Mouse (Mus musculus): Measurements from ENCODE around the gene Sh3rf1. TPM values are rescaled to one million over a fixed set of nuclear protein-coding genes. Genes with fewer than 3 reads are reported as not detected.

Sh3rf1 gene
- polyA plus RNA-seq, 1 experiment = 5.5 TPM

DNA sequence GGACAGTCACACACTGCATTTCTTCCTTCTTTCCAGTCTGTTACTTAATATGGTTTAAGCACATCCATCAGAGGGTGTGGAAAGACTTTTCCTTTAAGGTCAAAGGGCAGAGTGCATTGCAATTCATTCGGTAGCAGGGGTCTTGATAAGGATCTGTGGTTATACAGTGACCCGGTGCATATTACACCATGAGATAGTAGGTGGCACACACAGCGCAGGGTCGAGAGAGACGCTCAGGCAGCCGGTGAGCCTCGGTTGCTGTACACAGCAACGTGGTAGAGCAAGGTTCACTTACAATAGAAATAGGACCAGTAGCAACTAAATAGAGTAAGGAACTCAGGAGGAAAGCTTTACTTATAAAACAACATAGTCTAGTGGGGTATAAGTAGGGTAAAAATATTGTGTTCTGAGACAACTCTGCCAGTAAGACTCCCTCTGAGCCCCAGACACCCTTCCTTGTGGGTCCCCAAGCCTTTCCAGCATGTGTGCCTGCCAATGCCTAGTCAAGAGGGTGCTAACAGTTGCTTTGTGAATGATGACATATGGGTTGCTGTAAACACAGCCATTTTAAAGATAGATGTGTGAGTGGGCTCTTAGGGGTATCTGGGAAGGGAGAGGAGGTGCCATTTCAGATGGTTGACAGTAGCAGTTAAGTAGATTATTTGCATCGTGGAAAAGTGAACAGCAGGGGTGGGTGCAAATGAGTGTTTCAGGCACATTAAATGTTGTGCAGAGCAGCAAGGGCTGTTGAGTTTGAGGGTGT is 13.0 kb downstream of the Sh3rf1 start:
- no peaks in the 10 kb centered on the region for H3K27me3 ChIP-seq (ENCODE audit: control insufficient read depth, insufficient read depth, low read length)
- DNase-seq = no peak
- no peak overlapping the region for H3K4me3 ChIP-seq (replicated peaks; ENCODE audit: insufficient read depth, low read depth, low read length)
- WGBS = 77% methylated on average over 9 of the region's 9 CpGs
- H3K4me1 ChIP-seq (ENCODE audit: control insufficient read depth, insufficient read depth, low read length) = no peaks in the 10 kb centered on the region
- no peak for TF ChIP-seq POLR2A (IDR thresholded peaks at IDR 0.05; ENCODE audit: borderline replicate concordance, insufficient read depth, low read length)
- TF ChIP-seq CTCF (IDR thresholded peaks at IDR 0.05; ENCODE audit: borderline replicate concordance, insufficient read depth, low read depth, low read length) = no peak
- H3K27ac ChIP-seq (ENCODE audit: insufficient read depth, low read length) = no peak overlapping the region

DNA sequence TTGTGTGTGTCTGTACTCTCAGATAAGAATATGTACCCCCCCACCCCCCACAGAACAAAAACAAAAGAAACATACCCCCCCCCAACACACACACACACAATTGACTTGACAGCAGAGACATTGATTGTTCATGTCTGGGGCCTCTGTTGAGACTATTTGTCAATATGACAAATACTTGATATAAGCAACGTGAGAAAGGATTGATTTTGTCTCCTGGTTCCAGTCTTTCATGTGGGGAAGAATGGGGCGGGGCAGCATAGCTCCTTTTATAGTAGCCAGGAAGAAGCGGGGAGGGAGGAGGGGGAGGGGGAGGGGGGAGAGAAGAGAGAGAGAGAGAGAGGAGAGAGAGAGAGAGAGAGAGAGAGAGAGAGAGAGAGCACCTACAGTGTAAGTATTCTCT is 15.9 kb downstream of the Sh3rf1 start:
- H3K27me3 ChIP-seq (ENCODE audit: control insufficient read depth, insufficient read depth, low read length) = no peaks in the 10 kb centered on the region
- H3K4me3 ChIP-seq (replicated peaks; ENCODE audit: insufficient read depth, low read depth, low read length) = no peak overlapping the region
- DNase-seq = no peak
- no peaks in the 10 kb centered on the region for H3K4me1 ChIP-seq (ENCODE audit: control insufficient read depth, insufficient read depth, low read length)
- no peak overlapping the region for H3K27ac ChIP-seq (ENCODE audit: insufficient read depth, low read length)
- TF ChIP-seq POLR2A (IDR thresholded peaks at IDR 0.05; ENCODE audit: borderline replicate concordance, insufficient read depth, low read length) (no peak), CTCF (IDR thresholded peaks at IDR 0.05; ENCODE audit: borderline replicate concordance, insufficient read depth, low read depth, low read length) (no peak)
- 51% methylated on average over 3 of the region's 3 CpGs for WGBS

DNA sequence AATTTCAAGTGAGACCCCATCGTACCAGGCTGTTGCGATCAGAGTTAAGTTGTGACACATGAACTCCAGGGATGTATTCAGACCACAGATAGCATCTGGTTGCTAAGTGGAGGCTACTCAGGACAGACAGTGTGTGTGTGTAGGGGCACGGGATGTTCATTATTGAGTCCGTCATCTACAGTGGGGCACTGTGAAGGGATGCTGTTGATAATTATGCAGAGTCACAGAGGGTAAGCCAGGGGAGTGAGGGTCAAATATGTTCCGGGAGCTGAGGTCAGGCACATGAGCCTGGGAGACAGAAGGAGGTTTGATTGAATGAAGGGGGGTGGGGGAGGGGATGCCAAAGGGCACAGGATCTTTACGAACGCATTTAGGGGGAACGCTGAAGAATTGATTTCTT is 17.6 kb downstream of the Sh3rf1 start:
- WGBS = 64% methylated on average over 8 of the region's 8 CpGs
- Histone ChIP-seq H3K27me3 (ENCODE audit: control insufficient read depth, insufficient read depth, low read length) (no peaks in the 10 kb centered on the region), H3K4me3 (replicated peaks; ENCODE audit: insufficient read depth, low read depth, low read length) (no peak overlapping the region), H3K27ac (ENCODE audit: insufficient read depth, low read length) (no peak overlapping the region), H3K4me1 (ENCODE audit: control insufficient read depth, insufficient read depth, low read length) (no peaks in the 10 kb centered on the region)
- TF ChIP-seq POLR2A (IDR thresholded peaks at IDR 0.05; ENCODE audit: borderline replicate concordance, insufficient read depth, low read length) (no peak), CTCF (IDR thresholded peaks at IDR 0.05; ENCODE audit: borderline replicate concordance, insufficient read depth, low read depth, low read length) (no peak)
- DNase-seq = no peak

DNA sequence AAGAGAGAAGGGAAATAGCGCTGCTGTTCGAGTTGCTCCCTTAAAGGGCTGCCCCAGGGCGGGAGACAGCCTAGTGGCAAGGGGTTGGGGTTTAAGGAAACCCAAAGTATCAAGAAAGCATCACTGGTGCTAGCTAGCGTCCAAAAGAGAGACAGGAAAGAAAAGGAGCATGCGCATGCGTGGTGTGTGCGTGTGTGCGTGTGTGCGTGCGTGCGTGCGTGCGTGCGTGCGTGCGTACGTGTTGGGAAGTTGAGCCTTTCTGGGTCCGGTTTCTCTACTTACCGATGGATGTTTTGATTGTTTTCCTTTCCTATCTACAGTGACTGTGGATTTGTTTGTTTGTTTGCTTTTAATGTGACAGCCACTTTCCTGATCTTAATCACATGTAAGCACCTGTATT is 19.2 kb downstream of the Sh3rf1 start:
- H3K4me1 ChIP-seq (ENCODE audit: control insufficient read depth, insufficient read depth, low read length) = no peaks in the 10 kb centered on the region
- TF ChIP-seq CTCF (IDR thresholded peaks at IDR 0.05; ENCODE audit: borderline replicate concordance, insufficient read depth, low read depth, low read length) (no peak), POLR2A (IDR thresholded peaks at IDR 0.05; ENCODE audit: borderline replicate concordance, insufficient read depth, low read length) (no peak)
- WGBS = 94% methylated on average over 19 of the region's 19 CpGs
- H3K27ac ChIP-seq (ENCODE audit: insufficient read depth, low read length) = no peak overlapping the region
- no peak overlapping the region for H3K4me3 ChIP-seq (replicated peaks; ENCODE audit: insufficient read depth, low read depth, low read length)
- DNase-seq = no peak
- H3K27me3 ChIP-seq (ENCODE audit: control insufficient read depth, insufficient read depth, low read length) = no peaks in the 10 kb centered on the region

DNA sequence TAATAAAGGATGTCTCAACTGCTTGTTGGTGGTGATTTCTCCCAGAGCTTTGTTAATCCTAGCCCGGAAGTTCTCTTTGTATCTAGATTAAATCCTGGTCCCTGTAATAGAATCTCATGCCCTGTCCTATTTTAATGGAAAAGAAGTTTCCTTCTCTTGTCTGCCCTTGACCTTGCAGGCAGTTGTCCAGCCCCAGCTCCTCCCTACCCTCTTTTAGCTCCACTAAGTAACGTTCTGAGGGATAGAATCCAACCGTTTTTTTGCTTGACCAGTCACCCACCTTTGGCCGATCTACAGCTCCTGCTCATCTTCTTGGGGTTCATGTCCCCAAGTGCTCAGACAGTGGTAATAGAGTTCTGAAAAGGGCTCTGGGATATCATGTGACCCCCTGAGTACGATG is 19.8 kb downstream of the Sh3rf1 start:
- WGBS = 87% methylated on average over 5 of the region's 5 CpGs
- TF ChIP-seq POLR2A (IDR thresholded peaks at IDR 0.05; ENCODE audit: borderline replicate concordance, insufficient read depth, low read length) (no peak), CTCF (IDR thresholded peaks at IDR 0.05; ENCODE audit: borderline replicate concordance, insufficient read depth, low read depth, low read length) (no peak)
- no peak overlapping the region for H3K4me3 ChIP-seq (replicated peaks; ENCODE audit: insufficient read depth, low read depth, low read length)
- no peaks in the 10 kb centered on the region for H3K4me1 ChIP-seq (ENCODE audit: control insufficient read depth, insufficient read depth, low read length)
- no peak overlapping the region for H3K27ac ChIP-seq (ENCODE audit: insufficient read depth, low read length)
- DNase-seq = no peak
- no peaks in the 10 kb centered on the region; the same call in 1 of the 2 replicates for H3K27me3 ChIP-seq (ENCODE audit: control insufficient read depth, insufficient read depth, low read length)

DNA sequence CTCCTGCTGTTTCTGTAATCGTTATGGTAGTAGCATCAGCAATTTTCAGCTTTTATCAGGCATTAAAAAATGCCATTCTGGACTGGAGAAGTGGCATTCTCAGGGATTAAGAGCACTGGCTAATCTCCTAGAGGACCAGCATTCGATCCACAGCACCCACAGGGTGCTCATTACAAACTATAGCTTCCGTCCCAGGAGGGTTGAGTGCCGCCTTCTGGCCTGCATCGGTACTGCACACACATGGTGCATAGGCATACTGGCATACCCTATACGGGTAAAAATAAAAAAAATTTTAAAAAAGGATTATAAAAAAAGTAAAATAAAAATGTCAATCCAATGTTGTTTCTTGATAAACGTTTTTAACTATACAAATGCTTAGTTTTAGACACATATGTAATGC is 20.5 kb downstream of the Sh3rf1 start:
- 91% methylated on average over 7 of the region's 7 CpGs for WGBS
- H3K4me3 ChIP-seq (replicated peaks; ENCODE audit: insufficient read depth, low read depth, low read length) = no peak overlapping the region
- TF ChIP-seq POLR2A (IDR thresholded peaks at IDR 0.05; ENCODE audit: borderline replicate concordance, insufficient read depth, low read length) (no peak), CTCF (IDR thresholded peaks at IDR 0.05; ENCODE audit: borderline replicate concordance, insufficient read depth, low read depth, low read length) (no peak)
- no peak for DNase-seq
- H3K27me3 ChIP-seq (ENCODE audit: control insufficient read depth, insufficient read depth, low read length) = no peaks in the 10 kb centered on the region; the same call in 1 of the 2 replicates
- no peak overlapping the region for H3K27ac ChIP-seq (ENCODE audit: insufficient read depth, low read length)
- H3K4me1 ChIP-seq (ENCODE audit: control insufficient read depth, insufficient read depth, low read length) = no peaks in the 10 kb centered on the region

DNA sequence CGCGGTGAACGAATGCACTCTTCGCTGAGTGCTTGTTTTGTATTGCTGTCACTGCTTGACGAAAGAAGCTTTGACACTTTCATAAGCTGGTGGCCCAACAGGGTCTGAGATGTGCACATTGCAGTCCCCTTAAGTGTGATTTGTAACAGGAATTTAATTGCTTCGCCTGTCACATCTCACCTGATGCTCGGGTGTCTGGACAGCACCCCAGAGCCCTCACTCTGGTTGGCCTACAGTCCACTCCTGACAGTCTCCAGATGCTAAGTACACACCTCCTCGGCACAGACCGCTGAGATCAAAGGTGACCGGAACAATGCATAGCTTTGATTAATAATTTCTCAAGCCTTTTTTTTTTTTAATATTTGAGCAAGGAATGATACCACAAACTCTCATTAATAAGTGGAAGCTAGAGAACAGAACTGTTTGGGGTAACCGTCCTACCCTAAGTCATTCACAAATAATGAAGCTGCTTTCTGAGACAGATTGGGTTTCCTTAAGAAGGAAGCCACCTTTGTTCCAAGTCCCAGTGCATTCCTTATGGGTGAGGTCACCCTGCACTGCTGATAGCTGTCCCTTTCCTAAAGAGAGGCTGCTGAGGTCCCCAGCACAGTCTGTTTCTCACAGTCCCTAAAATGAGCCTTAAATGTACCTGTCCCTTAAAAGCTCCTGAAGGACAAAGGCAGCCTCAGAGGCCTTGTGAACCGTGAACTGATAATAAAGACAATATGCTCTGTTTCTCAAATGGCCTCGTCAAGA is 23.8 kb downstream of the Sh3rf1 start:
- Histone ChIP-seq H3K27ac (ENCODE audit: insufficient read depth, low read length) (no peak overlapping the region), H3K4me3 (replicated peaks; ENCODE audit: insufficient read depth, low read depth, low read length) (no peak overlapping the region), H3K27me3 (ENCODE audit: control insufficient read depth, insufficient read depth, low read length) (no peaks in the 10 kb centered on the region; the same call in 1 of the 2 replicates), H3K4me1 (ENCODE audit: control insufficient read depth, insufficient read depth, low read length) (no peaks in the 10 kb centered on the region)
- no peak for TF ChIP-seq CTCF (IDR thresholded peaks at IDR 0.05; ENCODE audit: borderline replicate concordance, insufficient read depth, low read depth, low read length)
- TF ChIP-seq POLR2A (IDR thresholded peaks at IDR 0.05; ENCODE audit: borderline replicate concordance, insufficient read depth, low read length) = no peak
- WGBS = 62% methylated on average over 13 of the region's 13 CpGs
- DNase-seq = no peak

DNA sequence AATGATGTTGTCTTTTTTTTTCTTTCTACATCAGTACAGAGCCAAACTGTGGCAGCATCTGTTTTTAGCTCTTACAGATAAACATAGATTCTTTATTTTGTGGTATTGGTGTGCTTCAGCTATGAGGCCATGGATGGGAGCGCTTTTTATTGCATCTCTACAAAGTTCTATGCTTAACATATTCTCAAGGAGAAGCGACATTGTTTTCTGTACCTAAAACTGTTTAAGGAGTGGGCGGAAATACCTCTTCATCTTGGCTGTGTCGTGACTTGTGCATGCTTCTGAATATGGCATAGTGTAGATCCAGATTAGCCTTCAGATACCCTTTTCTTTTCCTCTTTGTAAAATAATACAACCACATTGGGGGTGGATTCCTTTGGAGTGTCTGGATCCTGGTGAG is 25.8 kb downstream of the Sh3rf1 start:
- no peak overlapping the region for H3K27ac ChIP-seq (ENCODE audit: insufficient read depth, low read length)
- TF ChIP-seq CTCF (IDR thresholded peaks at IDR 0.05; ENCODE audit: borderline replicate concordance, insufficient read depth, low read depth, low read length) = no peak
- no peak for TF ChIP-seq POLR2A (IDR thresholded peaks at IDR 0.05; ENCODE audit: borderline replicate concordance, insufficient read depth, low read length)
- H3K27me3 ChIP-seq (ENCODE audit: control insufficient read depth, insufficient read depth, low read length) = no peaks in the 10 kb centered on the region; the same call in 1 of the 2 replicates
- no peak for DNase-seq
- no peak overlapping the region for H3K4me3 ChIP-seq (replicated peaks; ENCODE audit: insufficient read depth, low read depth, low read length)
- no peaks in the 10 kb centered on the region for H3K4me1 ChIP-seq (ENCODE audit: control insufficient read depth, insufficient read depth, low read length)
- WGBS = 96% methylated on average over 4 of the region's 4 CpGs
